Mouse (Mus musculus): ENCODE data around the gene Retreg1. TPM values are rescaled to one million over a fixed set of nuclear protein-coding genes. Genes with fewer than 3 reads are reported as not detected.

Retreg1 gene
- polyA plus RNA-seq, 1 experiment = 36.0 TPM

DNA sequence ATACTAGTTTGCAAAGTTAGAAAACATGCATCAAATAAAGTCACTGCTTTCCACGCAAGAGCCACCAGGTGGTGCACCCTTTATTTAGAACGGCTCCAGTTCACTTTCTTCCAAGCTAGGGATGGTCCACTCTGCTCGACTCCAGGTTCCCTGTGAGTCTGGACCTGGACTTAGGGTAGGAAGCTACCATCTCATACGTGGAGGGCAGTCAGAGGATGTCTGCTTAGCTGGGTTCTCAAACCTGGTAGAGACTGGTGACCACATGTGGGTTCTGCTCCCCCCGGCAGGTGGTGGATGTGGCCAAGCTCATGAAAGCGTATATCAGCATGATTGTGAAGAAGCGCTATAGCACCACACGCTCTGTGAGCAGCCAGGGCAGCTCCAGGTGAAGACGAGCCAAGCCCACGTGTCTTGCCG, 31.1 kb upstream of the Retreg1 start:
- Histone ChIP-seq H3K4me1 (ENCODE audit: control insufficient read depth, insufficient read depth, low read length) (peaks cover 8% of the 10 kb centered on the region; the same call in 1 of the 2 replicates), H3K27me3 (replicated peaks; ENCODE audit: control insufficient read depth, insufficient read depth, low read length) (no peaks in the 10 kb centered on the region), H3K4me3 (ENCODE audit: insufficient read depth, low read depth, low read length) (no peak overlapping the region), H3K27ac (ENCODE audit: insufficient read depth, low read depth, low read length) (no peak overlapping the region), H3K36me3 (ENCODE audit: control insufficient read depth, insufficient read depth, low read length) (peaks cover 2% of the 10 kb centered on the region; the same call in 1 of the 2 replicates)
- peak; percentile 58 for DNase-seq
- 47% methylated on average over 11 of the region's 11 CpGs for WGBS
- TF ChIP-seq POLR2A (IDR thresholded peaks at IDR 0.05; ENCODE audit: low read depth, low read length) (no peak), CTCF (conservative IDR thresholded peaks at IDR 0.05; ENCODE audit: insufficient read depth, insufficient read length, low read depth, low read length) (peak; percentile 40; the same call in 1 of the 2 replicates)

DNA sequence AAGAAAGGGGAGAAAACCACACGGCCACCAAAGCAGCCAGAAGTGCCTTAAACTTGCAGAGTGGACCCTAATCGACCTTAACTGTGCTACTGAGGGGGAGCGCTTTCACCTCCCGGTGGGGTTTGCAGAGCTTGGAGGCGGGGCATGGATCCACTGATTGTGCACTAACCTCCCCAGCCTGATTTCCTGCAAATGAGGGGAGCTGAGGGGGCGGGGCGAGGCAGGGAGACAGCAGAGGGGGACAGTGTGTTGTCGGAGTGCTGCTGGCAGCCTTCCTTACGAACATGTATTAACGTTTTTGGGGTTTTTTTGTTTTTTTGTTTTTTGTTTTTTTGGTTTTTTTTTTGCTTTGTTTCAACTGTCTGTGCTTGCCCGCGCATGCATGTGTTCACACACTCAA, 30.5 kb upstream of the Retreg1 start:
- H3K4me3 ChIP-seq (ENCODE audit: insufficient read depth, low read depth, low read length) = no peak overlapping the region
- peaks cover 2% of the 10 kb centered on the region; the same call in 1 of the 2 replicates for H3K36me3 ChIP-seq (ENCODE audit: control insufficient read depth, insufficient read depth, low read length)

DNA sequence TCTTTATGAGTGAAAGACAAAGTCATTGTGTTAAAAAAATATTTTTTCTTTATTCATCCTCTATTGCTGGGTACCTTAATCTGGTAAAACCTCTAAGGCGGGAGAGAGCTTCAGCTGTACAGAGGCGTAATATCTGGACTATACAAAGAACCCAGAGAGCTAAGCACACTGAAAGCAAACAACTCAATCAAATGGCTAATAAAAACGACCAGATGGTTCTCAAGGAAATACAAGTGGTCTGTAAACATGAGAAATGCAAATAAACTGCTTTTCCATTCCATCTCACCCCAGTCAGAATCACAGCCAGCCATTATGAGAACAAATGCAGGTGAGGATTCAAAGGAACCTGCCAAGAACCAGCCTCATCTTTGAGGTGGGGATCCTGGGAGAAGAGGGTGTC, 28.4 kb upstream of the Retreg1 start:
- H3K27ac ChIP-seq (ENCODE audit: insufficient read depth, low read depth, low read length) = no peak overlapping the region
- H3K4me1 ChIP-seq (ENCODE audit: control insufficient read depth, insufficient read depth, low read length) = no peaks in the 10 kb centered on the region
- no peak overlapping the region for H3K4me3 ChIP-seq (ENCODE audit: insufficient read depth, low read depth, low read length)
- no peak for DNase-seq
- H3K36me3 ChIP-seq (ENCODE audit: control insufficient read depth, insufficient read depth, low read length) = no peaks in the 10 kb centered on the region; the same call in 1 of the 2 replicates
- H3K27me3 ChIP-seq (replicated peaks; ENCODE audit: control insufficient read depth, insufficient read depth, low read length) = no peaks in the 10 kb centered on the region
- no peak for TF ChIP-seq POLR2A (IDR thresholded peaks at IDR 0.05; ENCODE audit: low read depth, low read length)
- no peak for TF ChIP-seq CTCF (conservative IDR thresholded peaks at IDR 0.05; ENCODE audit: insufficient read depth, insufficient read length, low read depth, low read length)
- 86% methylated on average over 3 of the region's 3 CpGs for WGBS

More for the DNA sequence above, 30.5 kb upstream of the Retreg1 start:
- H3K4me1 ChIP-seq (ENCODE audit: control insufficient read depth, insufficient read depth, low read length) = peaks cover 8% of the 10 kb centered on the region; the same call in 1 of the 2 replicates
- no peak overlapping the region for H3K27ac ChIP-seq (ENCODE audit: insufficient read depth, low read depth, low read length)
- 49% methylated on average over 12 of the region's 12 CpGs for WGBS
- no peaks in the 10 kb centered on the region for H3K27me3 ChIP-seq (replicated peaks; ENCODE audit: control insufficient read depth, insufficient read depth, low read length)
- TF ChIP-seq POLR2A (IDR thresholded peaks at IDR 0.05; ENCODE audit: low read depth, low read length) (no peak), CTCF (conservative IDR thresholded peaks at IDR 0.05; ENCODE audit: insufficient read depth, insufficient read length, low read depth, low read length) (no peak)
- no peak for DNase-seq

DNA sequence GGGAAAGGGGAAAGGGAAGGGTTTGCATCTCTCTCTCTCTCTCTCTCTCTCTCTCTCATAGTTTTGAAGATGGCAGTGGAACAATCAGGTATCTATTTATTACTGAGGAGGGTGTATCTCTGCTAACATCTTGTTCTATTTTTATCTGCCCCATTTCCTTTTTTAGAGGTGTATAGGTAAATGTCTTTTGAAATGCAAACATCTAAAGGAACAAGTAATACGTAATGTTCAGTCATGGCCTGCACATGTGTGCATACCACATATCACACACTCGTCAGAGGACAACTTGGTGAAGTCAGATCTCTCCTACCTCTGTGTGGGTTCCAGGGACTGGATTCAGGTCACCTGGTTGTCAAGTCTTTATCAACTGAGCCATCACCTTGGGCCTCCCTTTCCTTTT, 25.8 kb upstream of the Retreg1 start:
- Histone ChIP-seq H3K4me1 (ENCODE audit: control insufficient read depth, insufficient read depth, low read length) (no peaks in the 10 kb centered on the region; the same call in 1 of the 2 replicates), H3K27me3 (replicated peaks; ENCODE audit: control insufficient read depth, insufficient read depth, low read length) (no peaks in the 10 kb centered on the region), H3K4me3 (ENCODE audit: insufficient read depth, low read depth, low read length) (no peak overlapping the region), H3K27ac (ENCODE audit: insufficient read depth, low read depth, low read length) (no peak overlapping the region), H3K36me3 (ENCODE audit: control insufficient read depth, insufficient read depth, low read length) (no peaks in the 10 kb centered on the region)
- TF ChIP-seq CTCF (conservative IDR thresholded peaks at IDR 0.05; ENCODE audit: insufficient read depth, insufficient read length, low read depth, low read length) (no peak), POLR2A (IDR thresholded peaks at IDR 0.05; ENCODE audit: low read depth, low read length) (no peak)
- WGBS = 95% methylated on average over 2 of the region's 2 CpGs
- DNase-seq = no peak

DNA sequence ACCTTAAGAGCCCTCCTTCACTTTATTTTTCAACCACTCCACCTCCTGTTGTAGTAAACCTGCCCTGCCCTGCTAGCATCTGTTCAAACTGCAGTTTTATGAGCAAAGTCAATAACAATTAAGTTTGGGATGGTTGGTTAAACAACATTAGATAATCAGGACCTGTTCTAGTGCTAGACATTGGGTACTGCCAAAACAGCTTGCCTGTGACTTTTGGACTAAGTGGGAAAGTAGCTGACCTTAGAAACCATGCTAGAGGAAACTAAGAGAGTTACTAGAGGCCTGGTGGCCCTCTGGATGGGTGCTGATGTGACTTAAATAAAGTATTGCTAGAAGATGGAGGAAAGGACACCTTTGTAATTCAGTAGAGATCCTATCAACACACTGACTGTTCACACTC, 21.0 kb upstream of the Retreg1 start:
- Histone ChIP-seq H3K27me3 (replicated peaks; ENCODE audit: control insufficient read depth, insufficient read depth, low read length) (no peaks in the 10 kb centered on the region), H3K4me1 (ENCODE audit: control insufficient read depth, insufficient read depth, low read length) (no peaks in the 10 kb centered on the region; the same call in 1 of the 2 replicates), H3K4me3 (ENCODE audit: insufficient read depth, low read depth, low read length) (no peak overlapping the region), H3K27ac (ENCODE audit: insufficient read depth, low read depth, low read length) (no peak overlapping the region), H3K36me3 (ENCODE audit: control insufficient read depth, insufficient read depth, low read length) (no peaks in the 10 kb centered on the region)
- peak; percentile 65 for DNase-seq
- TF ChIP-seq POLR2A (IDR thresholded peaks at IDR 0.05; ENCODE audit: low read depth, low read length) (no peak), CTCF (conservative IDR thresholded peaks at IDR 0.05; ENCODE audit: insufficient read depth, insufficient read length, low read depth, low read length) (no peak)

DNA sequence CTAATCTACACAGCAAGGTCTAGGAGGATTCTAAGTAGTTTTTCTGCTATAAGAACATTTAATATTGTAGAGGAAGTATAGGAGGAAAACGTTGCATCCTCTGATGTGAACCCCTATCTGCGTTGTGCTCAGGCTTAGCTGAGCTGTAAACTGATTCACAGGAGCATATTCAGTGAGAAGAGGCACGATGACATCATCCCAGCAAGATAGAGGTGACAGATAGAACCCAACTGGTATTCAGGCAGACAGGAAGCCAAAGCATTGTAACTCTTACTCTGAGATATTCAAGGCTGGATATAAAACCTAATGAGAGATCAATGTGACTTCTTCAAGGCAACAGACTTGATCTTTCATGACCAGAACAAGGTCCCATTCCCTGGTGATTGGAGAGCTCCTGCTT, 20.3 kb upstream of the Retreg1 start:
- Histone ChIP-seq H3K27ac (ENCODE audit: insufficient read depth, low read depth, low read length) (no peak overlapping the region), H3K4me3 (ENCODE audit: insufficient read depth, low read depth, low read length) (no peak overlapping the region), H3K4me1 (ENCODE audit: control insufficient read depth, insufficient read depth, low read length) (peaks cover 6% of the 10 kb centered on the region), H3K27me3 (replicated peaks; ENCODE audit: control insufficient read depth, insufficient read depth, low read length) (no peaks in the 10 kb centered on the region), H3K36me3 (ENCODE audit: control insufficient read depth, insufficient read depth, low read length) (no peaks in the 10 kb centered on the region)
- DNase-seq = no peak
- 63% methylated on average over 3 of the region's 3 CpGs for WGBS
- no peak for TF ChIP-seq POLR2A (IDR thresholded peaks at IDR 0.05; ENCODE audit: low read depth, low read length)
- TF ChIP-seq CTCF (conservative IDR thresholded peaks at IDR 0.05; ENCODE audit: insufficient read depth, insufficient read length, low read depth, low read length) = no peak

DNA sequence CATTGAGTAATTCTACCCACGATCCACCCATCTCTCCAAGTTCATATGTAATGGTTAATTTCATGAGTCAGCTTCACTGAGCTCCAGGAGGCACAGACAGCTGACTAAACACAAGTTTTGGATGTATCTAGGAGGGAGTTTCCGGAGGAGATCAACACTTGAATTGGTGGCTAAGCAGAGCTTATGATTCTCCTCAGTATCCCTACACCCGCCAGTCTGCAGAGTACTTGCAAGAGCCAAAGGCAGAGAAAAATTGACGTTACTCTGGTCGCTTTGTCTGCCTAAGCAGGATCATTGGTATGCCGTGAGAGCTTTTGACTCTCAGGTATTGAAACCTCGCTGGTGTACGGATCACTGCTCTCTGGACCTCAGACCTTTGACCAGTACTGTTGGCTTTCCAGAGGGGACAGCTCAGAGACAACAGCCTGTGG, 16.4 kb upstream of the Retreg1 start:
- no peak overlapping the region; the same call in 1 of the 2 replicates for H3K4me3 ChIP-seq (ENCODE audit: insufficient read depth, low read depth, low read length)
- no peaks in the 10 kb centered on the region for H3K36me3 ChIP-seq (ENCODE audit: control insufficient read depth, insufficient read depth, low read length)
- peak overlapping the region; percentile 95 for H3K27ac ChIP-seq (ENCODE audit: insufficient read depth, low read depth, low read length)
- no peaks in the 10 kb centered on the region for H3K27me3 ChIP-seq (replicated peaks; ENCODE audit: control insufficient read depth, insufficient read depth, low read length)
- peak; percentile 91 for DNase-seq
- 36% methylated on average over 8 of the region's 8 CpGs for WGBS
- TF ChIP-seq CTCF (conservative IDR thresholded peaks at IDR 0.05; ENCODE audit: insufficient read depth, insufficient read length, low read depth, low read length) = no peak
- TF ChIP-seq POLR2A (IDR thresholded peaks at IDR 0.05; ENCODE audit: low read depth, low read length) = no peak
- H3K4me1 ChIP-seq (ENCODE audit: control insufficient read depth, insufficient read depth, low read length) = peaks cover 6% of the 10 kb centered on the region
